Mouse (Mus musculus) limb, embryonic 11.5 days (tissue): Measurements from ENCODE around the gene Wwox. TPM values are rescaled to one million over a fixed set of nuclear protein-coding genes. Genes with fewer than 3 reads are reported as not detected.
A peak's percentile ranks its signal among the peaks of the same experiment; 100 is the strongest.

Experiments
- ATAC-seq: fragments of 200-750 bp; cut with Nextera tagmentation; 2 replicates; pipeline ENCODE4 v1.8.0; 2017; ENCODE audit warnings: low read depth; ENCODE audit not compliant: insufficient number of reproducible peaks, low FRiP score, low TSS enrichment
- DNase-seq: peaks from one replicate; pipeline ENCODE4 v3.0.0-alpha.2; 2015; ENCODE audit warnings: low spot score
- H3K27ac ChIP-seq: fragments of 300-500 bp; sonication (generic); replicated peaks from 2 replicates; pipeline ENCODE4 v1.5.1; 2014; ENCODE audit warnings: low read depth, mild to moderate bottlenecking, low read length
- H3K27me3 ChIP-seq: fragments of 300-500 bp; sonication (generic); 2 replicates; pipeline ENCODE4 v1.6.1; 2014; ENCODE audit warnings: mild to moderate bottlenecking, low read length, mixed read lengths; ENCODE audit not compliant: control insufficient read depth, insufficient read depth
- H3K36me3 ChIP-seq: fragments of 300-500 bp; sonication (generic); 2 replicates; pipeline ENCODE4 v1.6.1; 2014; ENCODE audit warnings: mild to moderate bottlenecking, low read length, moderate library complexity, mixed read lengths; ENCODE audit not compliant: control insufficient read depth, insufficient read depth
- H3K4me1 ChIP-seq: fragments of 300-500 bp; sonication (generic); 2 replicates; pipeline ENCODE4 v1.6.1; 2014; ENCODE audit warnings: low read length, mixed read lengths; ENCODE audit not compliant: control insufficient read depth, insufficient read depth
- H3K4me2 ChIP-seq: fragments of 300-500 bp; sonication (generic); 2 replicates; pipeline ENCODE4 v1.6.1; 2014; ENCODE audit warnings: low read depth, mild to moderate bottlenecking, moderate library complexity; ENCODE audit not compliant: severe bottlenecking
- H3K4me3 ChIP-seq: fragments of 300-500 bp; sonication (generic); 2 replicates; pipeline ENCODE4 v1.5.1; 2014; ENCODE audit warnings: low read depth, low read length
- H3K9ac ChIP-seq: fragments of 300-500 bp; sonication (generic); 2 replicates; pipeline ENCODE4 v1.6.1; 2014; ENCODE audit warnings: mild to moderate bottlenecking, low read length
- H3K9me3 ChIP-seq: fragments of 300-500 bp; sonication (generic); 2 replicates; pipeline ENCODE4 v1.6.1; 2016; ENCODE audit warnings: low read length; ENCODE audit not compliant: control insufficient read depth
- WGBS: fragments of 180-500 bp; shearing (Covaris S2); extraction: QIAGEN DNeasy Blood & Tissue Kit; methylation state at CpG from one replicate; pipeline ENCODE4 v1.1.7; 2014; 5-methylcytosine and 5-hydroxymethylcytosine counted together
- polyA plus RNA-seq: library from polyadenylated mRNA; unstranded; fragments of >200 nt; fragmentation: Nextera tagmentation; extraction: Ambion mirVana; gene quantifications from 2 replicates; pipeline ENCODE4 v1.2.1, GENCODE M21; 2014

Gene Wwox
- polyA plus RNA-seq, 1 experiment from 2014 or later = 7.3 TPM

DNA sequence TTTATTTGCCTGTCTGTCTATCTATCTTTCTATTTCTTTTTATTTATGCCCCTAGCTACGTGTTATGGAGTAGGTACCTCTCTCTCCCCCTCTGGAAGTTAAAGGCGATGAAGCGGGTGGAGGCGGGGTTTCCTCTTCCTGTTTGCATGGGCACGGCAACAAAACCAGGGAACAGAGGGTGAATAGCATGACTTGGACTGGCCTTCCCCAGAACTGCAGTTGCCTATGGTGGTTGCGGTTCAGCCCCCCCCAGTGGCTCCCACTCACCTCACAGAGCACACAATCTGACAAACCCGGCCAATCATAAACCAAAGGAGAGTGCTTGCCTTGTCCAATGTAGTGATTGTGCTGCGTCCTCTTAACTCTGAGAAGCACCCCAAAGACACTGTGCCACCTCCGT lies 671.0 kb downstream of the Wwox start:
- Histone ChIP-seq H3K36me3 (no peaks in the 10 kb centered on the region), H3K4me1 (no peaks in the 10 kb centered on the region), H3K4me3 (no peak overlapping the region), H3K27ac (no peak overlapping the region), H3K4me2 (no peak overlapping the region), H3K9ac (no peak overlapping the region), H3K9me3 (no peaks in the 10 kb centered on the region), H3K27me3 (no peaks in the 10 kb centered on the region)
- ATAC-seq (no peak), DNase-seq (no peak)
- WGBS = 84% methylated on average over 9 of the region's 9 CpGs

DNA sequence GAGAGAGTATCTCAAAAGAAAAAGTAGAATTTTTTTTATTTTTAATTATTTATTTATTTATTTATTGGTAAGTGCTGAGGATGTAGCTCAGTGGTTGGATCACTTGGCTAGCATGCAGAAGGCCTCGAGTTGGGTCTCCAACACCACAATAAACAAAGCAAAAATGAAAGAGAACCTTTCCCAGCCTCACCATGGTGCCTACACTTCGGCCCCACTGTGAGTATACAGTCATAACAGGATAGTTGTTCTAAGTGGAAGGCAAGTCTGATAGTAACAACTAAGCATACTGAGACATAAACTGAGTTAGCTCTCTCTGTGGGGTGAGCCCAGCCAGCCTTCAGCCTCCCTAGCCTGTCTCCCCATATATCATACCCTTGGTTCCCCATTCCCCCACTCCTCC lies 672.6 kb downstream of the Wwox start:
- H3K36me3 ChIP-seq = no peaks in the 10 kb centered on the region
- ATAC-seq (no peak), DNase-seq (no peak)
- no peak overlapping the region for H3K27ac ChIP-seq
- H3K27me3 ChIP-seq = no peaks in the 10 kb centered on the region
- H3K9ac ChIP-seq = no peak overlapping the region
- no peak overlapping the region for H3K4me3 ChIP-seq
- H3K4me1 ChIP-seq = no peaks in the 10 kb centered on the region
- no peaks in the 10 kb centered on the region for H3K9me3 ChIP-seq
- no peak overlapping the region for H3K4me2 ChIP-seq
- 88% methylated on average over 2 of the region's 2 CpGs for WGBS

DNA sequence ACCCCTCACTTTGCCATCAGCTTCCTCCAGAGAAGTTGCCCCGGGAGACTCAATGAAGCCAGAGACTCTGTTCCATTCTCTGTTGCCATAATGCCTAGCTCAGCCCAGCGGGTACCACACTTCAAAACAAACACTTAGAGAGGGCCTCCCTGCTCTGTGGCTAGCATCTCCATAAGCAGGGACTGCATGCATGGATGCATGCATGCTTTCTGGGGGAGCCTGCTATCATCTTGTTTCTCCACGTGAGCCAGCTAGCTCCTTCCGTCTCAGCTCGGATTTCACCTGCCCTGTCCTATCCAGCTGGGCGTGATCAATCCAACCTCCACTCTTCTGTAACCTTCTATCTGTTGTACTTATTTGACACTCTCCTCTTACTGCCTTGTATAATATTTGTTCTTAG lies 675.0 kb downstream of the Wwox start:
- no peaks in the 10 kb centered on the region for H3K36me3 ChIP-seq
- H3K9ac ChIP-seq = no peak overlapping the region
- H3K4me2 ChIP-seq = no peak overlapping the region
- ATAC-seq (no peak), DNase-seq (no peak)
- no peaks in the 10 kb centered on the region for H3K4me1 ChIP-seq
- H3K9me3 ChIP-seq = no peaks in the 10 kb centered on the region
- no peak overlapping the region for H3K4me3 ChIP-seq
- WGBS = 38% methylated on average over 6 of the region's 6 CpGs
- no peak overlapping the region for H3K27ac ChIP-seq
- no peaks in the 10 kb centered on the region for H3K27me3 ChIP-seq

DNA sequence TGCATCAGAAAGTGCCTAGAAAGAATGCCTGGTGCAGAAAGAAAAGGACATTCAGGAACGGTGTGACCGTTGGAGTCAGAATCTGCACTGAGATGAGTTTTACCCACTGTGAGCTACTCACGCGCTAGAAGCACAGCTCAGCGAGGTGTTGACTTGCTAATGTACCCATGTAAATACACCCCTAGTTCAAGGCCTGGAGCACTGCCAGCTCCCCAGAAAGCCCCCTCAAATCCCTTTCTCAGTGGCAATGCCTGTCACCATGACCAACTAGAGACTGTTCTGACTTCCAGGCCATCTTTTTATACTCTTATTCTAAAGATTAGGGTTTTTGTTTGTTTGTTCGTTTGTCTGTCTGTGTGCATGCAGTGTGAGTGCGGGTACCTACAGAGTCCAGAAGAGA lies 686.6 kb downstream of the Wwox start:
- Histone ChIP-seq H3K4me3 (no peak overlapping the region), H3K27me3 (no peaks in the 10 kb centered on the region), H3K9me3 (no peaks in the 10 kb centered on the region; the same call in 1 of the 2 replicates), H3K27ac (no peak overlapping the region), H3K4me2 (no peak overlapping the region), H3K4me1 (no peaks in the 10 kb centered on the region), H3K9ac (no peak overlapping the region), H3K36me3 (no peaks in the 10 kb centered on the region)
- WGBS = 80% methylated on average over 7 of the region's 7 CpGs
- ATAC-seq (no peak), DNase-seq (no peak)

DNA sequence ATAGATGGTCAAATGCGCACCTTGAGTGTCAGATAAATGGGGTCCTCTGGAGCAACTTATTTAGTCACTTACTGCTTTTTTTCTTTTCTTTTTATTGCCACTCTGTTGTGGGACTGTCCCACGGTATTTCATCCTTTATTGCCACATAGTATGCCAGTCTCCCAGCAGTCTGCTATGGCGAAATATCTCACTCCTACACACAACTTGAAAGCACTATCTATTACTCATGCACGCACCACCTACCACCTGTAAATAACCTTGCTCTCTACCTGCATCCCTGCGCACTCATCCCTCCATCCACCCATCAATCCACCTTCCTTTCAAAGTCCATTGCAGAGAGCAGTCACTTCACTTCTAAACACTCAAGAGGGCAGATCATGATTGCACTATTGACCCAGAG lies 687.2 kb downstream of the Wwox start:
- Histone ChIP-seq H3K4me3 (no peak overlapping the region), H3K27ac (no peak overlapping the region), H3K9me3 (no peaks in the 10 kb centered on the region; the same call in 1 of the 2 replicates), H3K4me1 (no peaks in the 10 kb centered on the region), H3K4me2 (no peak overlapping the region), H3K27me3 (no peaks in the 10 kb centered on the region), H3K9ac (no peak overlapping the region), H3K36me3 (no peaks in the 10 kb centered on the region)
- WGBS = 88% methylated on average over 5 of the region's 5 CpGs
- ATAC-seq (no peak), DNase-seq (no peak)

DNA sequence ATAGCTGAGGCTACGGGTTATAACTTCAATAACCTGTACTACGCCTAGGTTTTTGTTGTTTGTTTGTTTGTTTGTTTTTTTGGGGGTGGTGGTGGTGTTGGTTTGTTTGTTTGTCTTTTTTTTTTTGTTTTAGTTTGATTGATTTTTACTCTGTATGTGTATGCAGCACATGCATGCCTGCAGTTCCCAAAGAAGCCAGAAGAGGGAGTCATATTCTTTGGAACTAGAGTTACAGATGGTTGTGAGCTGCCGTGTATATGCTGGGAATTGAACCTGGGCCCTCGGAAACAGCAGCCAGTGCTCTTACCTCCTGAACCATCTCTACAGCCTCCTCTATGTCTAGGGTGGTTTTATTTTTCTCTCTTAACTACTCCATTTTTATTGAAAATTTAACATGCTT lies 689.9 kb downstream of the Wwox start:
- no peaks in the 10 kb centered on the region for H3K4me1 ChIP-seq
- 94% methylated on average over 4 of the region's 4 CpGs for WGBS

DNA sequence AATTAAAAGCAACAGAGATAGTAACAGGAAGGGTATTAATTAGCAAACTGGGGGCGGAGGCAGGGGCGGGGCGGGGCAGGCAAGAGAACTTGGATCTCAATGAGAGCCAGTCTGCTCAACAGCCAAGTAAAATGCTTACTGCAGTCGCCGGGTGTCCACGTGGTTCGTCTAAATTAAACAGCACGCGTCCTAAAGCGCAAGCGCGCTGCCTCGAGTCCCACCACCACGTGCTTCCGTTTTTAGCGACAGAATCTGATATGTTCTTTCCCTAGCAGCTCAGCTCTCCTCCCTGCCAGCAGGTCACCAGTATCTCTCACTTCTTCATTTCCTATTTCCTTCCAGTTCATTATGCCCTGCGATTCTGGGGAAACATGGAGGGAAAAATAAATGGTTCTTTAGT lies 693.7 kb downstream of the Wwox start:
- Histone ChIP-seq H3K27ac (no peak overlapping the region), H3K4me2 (no peak overlapping the region), H3K9me3 (no peaks in the 10 kb centered on the region; the same call in none of the 2 replicates), H3K9ac (no peak overlapping the region), H3K36me3 (no peaks in the 10 kb centered on the region), H3K4me1 (no peaks in the 10 kb centered on the region), H3K27me3 (no peaks in the 10 kb centered on the region), H3K4me3 (no peak overlapping the region)
- DNase-seq (no peak), ATAC-seq (no peak)
- WGBS = 72% methylated on average over 17 of the region's 17 CpGs

More for the DNA sequence above, 689.9 kb downstream of the Wwox start:
- Histone ChIP-seq H3K9ac (no peak overlapping the region), H3K27me3 (no peaks in the 10 kb centered on the region), H3K4me2 (no peak overlapping the region), H3K36me3 (no peaks in the 10 kb centered on the region), H3K27ac (no peak overlapping the region), H3K9me3 (no peaks in the 10 kb centered on the region; the same call in 1 of the 2 replicates), H3K4me3 (no peak overlapping the region)
- DNase-seq (no peak), ATAC-seq (no peak)

DNA sequence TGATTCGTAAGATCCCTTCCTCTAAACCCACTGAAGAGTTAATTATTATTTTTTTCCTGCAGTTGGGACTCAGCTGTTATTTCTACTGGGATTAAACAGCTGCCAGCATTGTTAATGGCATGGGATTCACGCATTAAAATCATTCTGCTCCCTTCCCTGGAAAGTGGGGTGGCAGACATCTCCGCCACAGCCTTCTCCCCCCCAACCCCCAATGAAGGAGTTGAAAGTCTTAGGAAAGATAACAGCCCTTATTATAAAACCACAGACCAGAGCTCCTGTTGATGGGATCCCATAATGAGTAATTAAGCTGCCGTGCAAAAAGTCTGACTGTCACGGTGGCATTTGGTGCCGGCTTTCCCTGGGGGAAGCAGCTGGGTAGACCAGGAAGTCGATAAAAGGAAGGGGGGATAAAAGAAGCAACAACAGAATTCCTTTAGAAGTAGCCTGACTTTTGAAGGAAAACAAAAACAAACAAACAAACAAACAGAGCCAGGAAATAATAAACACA lies 694.3 kb downstream of the Wwox start:
- H3K9me3 ChIP-seq = no peaks in the 10 kb centered on the region; the same call in none of the 2 replicates
- 36% methylated on average over 7 of the region's 7 CpGs for WGBS

DNA sequence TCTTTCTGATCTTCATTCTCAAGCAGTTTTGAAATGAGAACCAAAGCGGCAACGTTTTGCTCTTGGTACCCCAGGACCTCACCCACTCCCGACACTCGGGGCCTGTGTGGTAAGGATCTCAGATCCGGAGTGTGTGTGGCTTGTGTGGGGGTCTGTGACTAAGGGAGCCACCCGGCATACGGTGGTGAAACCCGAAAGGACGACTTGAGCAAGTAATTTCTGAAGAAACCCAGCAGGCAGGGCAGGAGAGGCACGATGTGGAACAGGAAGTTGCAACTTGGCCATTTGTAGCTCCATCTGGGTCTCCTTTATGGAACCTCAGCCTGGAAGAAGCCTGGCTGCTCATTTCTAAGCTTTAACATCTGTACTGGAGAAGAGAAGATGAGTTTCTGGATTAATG lies 697.4 kb downstream of the Wwox start:
- no peak for ATAC-seq
- H3K36me3 ChIP-seq = no peaks in the 10 kb centered on the region
- no peaks in the 10 kb centered on the region; the same call in 1 of the 2 replicates for H3K4me1 ChIP-seq
- no peaks in the 10 kb centered on the region for H3K27me3 ChIP-seq
- no peak overlapping the region for H3K9ac ChIP-seq
- no peak overlapping the region for H3K27ac ChIP-seq
- 91% methylated on average over 10 of the region's 10 CpGs for WGBS
- H3K4me3 ChIP-seq = no peak overlapping the region
- no peaks in the 10 kb centered on the region; the same call in 1 of the 2 replicates for H3K9me3 ChIP-seq
- no peak overlapping the region for H3K4me2 ChIP-seq
- DNase-seq = no peak

More for the DNA sequence above, 694.3 kb downstream of the Wwox start:
- DNase-seq (peak; percentile 36), ATAC-seq (no peak)
- Histone ChIP-seq H3K4me1 (no peaks in the 10 kb centered on the region), H3K27ac (no peak overlapping the region), H3K27me3 (no peaks in the 10 kb centered on the region), H3K9ac (no peak overlapping the region), H3K4me3 (no peak overlapping the region), H3K36me3 (no peaks in the 10 kb centered on the region), H3K4me2 (no peak overlapping the region)
